Mouse (Mus musculus) spleen, adult 2 months (tissue): Measurements from ENCODE around the gene Csde1.

Experiments
- CTCF ChIP-seq: fragments of 200-500 bp; IDR thresholded peaks from 2 replicates; pipeline ENCODE4 v1.5.1; 2011; ENCODE audit warnings: mild to moderate bottlenecking, inconsistent platforms; ENCODE audit not compliant: insufficient read depth, insufficient read length, insufficient replicate concordance; ENCODE audit errors: extremely low read depth
- POLR2A ChIP-seq: fragments of 200-500 bp; IDR thresholded peaks from 2 replicates; pipeline ENCODE4 v1.6.1; 2011; ENCODE audit warnings: low read depth, low read length, inconsistent platforms

GRCm38 (mm10) chr3:103026174-103026573 lies 5.9 kb downstream of the Csde1 start:
- TF ChIP-seq POLR2A (no peak), CTCF (peak; percentile 1; the same call in 1 of the 2 replicates)
